8 mouse cellular contexts compared by ENCODE assay signal in the genomic region with DNA sequence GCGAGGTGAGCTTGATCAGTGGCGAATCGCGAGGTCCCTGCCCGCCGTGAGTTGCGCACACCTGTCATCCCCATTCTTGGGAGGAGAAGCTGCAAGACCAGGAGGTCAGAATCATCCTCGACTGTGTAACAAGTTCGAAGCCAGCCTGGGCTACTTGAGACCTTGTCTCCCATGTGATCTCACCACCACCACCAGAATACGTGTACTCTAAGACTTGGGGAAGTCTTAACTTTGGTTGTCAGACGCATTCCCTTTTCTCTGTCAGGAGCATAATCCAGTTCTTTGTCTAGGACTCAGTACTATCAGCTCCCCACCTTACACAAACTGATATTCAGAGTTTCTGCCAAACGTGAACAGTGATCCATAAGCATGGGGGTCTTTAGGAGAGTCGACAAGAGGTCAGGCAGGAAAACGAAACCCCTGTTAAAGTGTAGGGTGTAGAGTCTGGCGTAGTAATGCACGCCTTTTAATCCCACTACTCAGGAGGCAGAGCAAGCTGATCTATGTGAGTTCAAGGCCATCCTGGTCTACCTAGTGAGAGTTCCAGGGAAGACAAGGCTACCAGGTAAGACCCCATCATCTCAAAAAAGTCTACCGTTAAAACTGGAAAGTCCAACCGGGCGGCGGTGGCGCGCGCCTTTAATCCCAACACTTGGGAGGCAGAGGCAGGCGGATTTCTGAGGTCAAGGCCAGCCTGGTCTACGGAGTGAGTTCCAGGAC. TPM values are rescaled to one million over a fixed set of nuclear protein-coding genes. Genes with fewer than 3 reads are reported as not detected.
DNase-seq lines count a peak whose midpoint lies in the region; ATAC-seq and TF ChIP-seq lines count a peak whose summit lies in the region.

No protein-coding gene starts in this region.

- no peak for TF ChIP-seq RAD21 in CH12.LX (IDR thresholded peaks at IDR 0.05; ENCODE audit: low read depth, low read length)

- ATAC-seq in forebrain, embryonic 14.5 days, result no peak
- no peak for ATAC-seq in liver, embryonic 13.5 days (ENCODE audit: low read depth)
- ATAC-seq in frontal cortex, adult (ENCODE audit: low TSS enrichment), result no peak

- peak overlapping the region; percentile 76 for H3K4me2 ChIP-seq in CH12.LX (ENCODE audit: insufficient read depth, low read depth, poor library complexity, severe bottlenecking)
- peak overlapping the region; percentile 74 for H3K4me2 ChIP-seq in forebrain, embryonic 14.5 days (ENCODE audit: low read length)
- peak overlapping the region; percentile 89 for H3K4me2 ChIP-seq in liver, embryonic 13.5 days

- H3K4me3 ChIP-seq in heart, adult 2 months, result peak overlapping the region; percentile 93
- H3K4me3 ChIP-seq in CH12.LX (replicated peaks in 1 of 3; ENCODE audit: low read depth in 2 of 3, low read length in 2 of 3, poor library complexity in 1 of 3), result peak overlapping the region; percentile 84 to 99 (median 99)
- peak overlapping the region; percentile 95 for H3K4me3 ChIP-seq in forebrain, embryonic 14.5 days (ENCODE audit: low read depth, low read length)
- peak overlapping the region; percentile 98 for H3K4me3 ChIP-seq in liver, embryonic 13.5 days (replicated peaks)

- H3K9ac ChIP-seq in heart, adult 2 months (ENCODE audit: low read depth, low read length), result peak overlapping the region; percentile 81
- peak overlapping the region; percentile 80 for H3K9ac ChIP-seq in CH12.LX (ENCODE audit: insufficient read depth, low read depth)
- peak overlapping the region; percentile 89 for H3K9ac ChIP-seq in forebrain, embryonic 14.5 days (ENCODE audit: low read length)
- H3K9ac ChIP-seq in liver, embryonic 13.5 days, result peak overlapping the region; percentile 98

- H3K4me1 ChIP-seq in heart, adult 2 months (ENCODE audit: control insufficient read depth, insufficient read depth, low read length), result peaks cover 5% of the 10 kb centered on the region; the same call in 1 of the 2 replicates
- H3K4me1 ChIP-seq in CH12.LX (ENCODE audit: control insufficient read depth in 1 of 2, insufficient read depth in 2 of 2), result peaks cover 7 to 51% of the 10 kb centered on the region in 2 experiments
- peaks cover 23% of the 10 kb centered on the region for H3K4me1 ChIP-seq in forebrain, embryonic 14.5 days (ENCODE audit: control insufficient read depth, insufficient read depth, low read length)
- peaks cover 61% of the 10 kb centered on the region for H3K4me1 ChIP-seq in liver, embryonic 13.5 days (replicated peaks)

- no peak for DNase-seq in heart, adult 2 months
- no peak for DNase-seq in heart, adult 18-20 months
- peak; percentile 67 for DNase-seq in CH12.LX (ENCODE audit: extremely low read depth)
- DNase-seq in forebrain, embryonic 14.5 days (ENCODE audit: low spot score), result no peak
- DNase-seq in liver, embryonic 13.5 days, result no peak
- DNase-seq in thymus, adult 18-20 months, result no peak
- DNase-seq in cerebellum, postnatal 25 days, result no peak

- H3K36me3 ChIP-seq in heart, adult 2 months (ENCODE audit: control insufficient read depth, insufficient read depth, low read length), result no peaks in the 10 kb centered on the region
- peaks cover 23 to 44% of the 10 kb centered on the region in 2 experiments for H3K36me3 ChIP-seq in CH12.LX (replicated peaks in 1 of 2; ENCODE audit: control insufficient read depth in 1 of 2, insufficient read depth in 1 of 2, low read length in 1 of 2)
- peaks cover 19% of the 10 kb centered on the region for H3K36me3 ChIP-seq in forebrain, embryonic 14.5 days (ENCODE audit: control insufficient read depth, insufficient read depth, low read length)
- peaks cover 26% of the 10 kb centered on the region for H3K36me3 ChIP-seq in liver, embryonic 13.5 days

- TF ChIP-seq CTCF in heart, adult 2 months (IDR thresholded peaks at IDR 0.05), result no peak
- no peak for TF ChIP-seq CTCF in CH12.LX (conservative IDR thresholded peaks at IDR 0.05 in 1 of 2, IDR thresholded peaks at IDR 0.05 in 1 of 2; ENCODE audit: low read depth in 2 of 2, low read length in 2 of 2)

- 38% methylated on average over 25 of the region's 25 CpGs for WGBS in heart, adult 2 months
- WGBS in forebrain, embryonic 14.5 days, result 44% methylated on average over 25 of the region's 25 CpGs
- 33% methylated on average over 25 of the region's 25 CpGs for WGBS in liver, embryonic 13.5 days (ENCODE audit: insufficient replicate concordance)

- intact Hi-C loops in heart, adult 2 months (cut with DNase I), result loop anchor here (1.0 to 10.0 kb wide), 3 partner anchors 36 to 980 kb away; a partner anchor contains a TSS

- in situ Hi-C loops in CH12.LX (cut with MboI; ENCODE audit: low pct_ligation_motif_present, low pct_unique_long_range_greater_than_20kb, low sequenced_read_pairs), result no loop called here

- TF ChIP-seq EP300 in heart, adult 2 months (IDR thresholded peaks at IDR 0.05; ENCODE audit: insufficient read depth, low read depth, low read length), result no peak
- TF ChIP-seq EP300 in CH12.LX (IDR thresholded peaks at IDR 0.05; ENCODE audit: low read length), result no peak

- no peaks in the 10 kb centered on the region for H3K27me3 ChIP-seq in heart, adult 2 months (ENCODE audit: control insufficient read depth, insufficient read depth, low read length)
- H3K27me3 ChIP-seq in CH12.LX (replicated peaks), result no peaks in the 10 kb centered on the region
- H3K27me3 ChIP-seq in forebrain, embryonic 14.5 days (replicated peaks; ENCODE audit: control insufficient read depth, insufficient read depth, low read length), result no peaks in the 10 kb centered on the region
- no peaks in the 10 kb centered on the region for H3K27me3 ChIP-seq in liver, embryonic 13.5 days

- no peaks in the 10 kb centered on the region for H3K9me3 ChIP-seq in CH12.LX (replicated peaks; ENCODE audit: low read length)
- no peaks in the 10 kb centered on the region for H3K9me3 ChIP-seq in forebrain, embryonic 14.5 days (replicated peaks; ENCODE audit: control insufficient read depth, low read length)
- no peaks in the 10 kb centered on the region for H3K9me3 ChIP-seq in liver, embryonic 13.5 days (replicated peaks)

- dilution Hi-C loops in CH12.LX (cut with MboI; ENCODE audit: extremely low pct_ligation_motif_present, extremely low pct_unique_long_range_greater_than_20kb, low sequenced_read_pairs), result no loop called here

- no peak for TF ChIP-seq POLR2A in heart, adult 2 months (IDR thresholded peaks at IDR 0.05; ENCODE audit: insufficient read depth, low read depth, low read length)
- no peak for TF ChIP-seq POLR2A in CH12.LX (IDR thresholded peaks at IDR 0.05; ENCODE audit: low read depth, low read length)

- H3K27ac ChIP-seq in heart, adult 2 months, result peak overlapping the region; percentile 95
- H3K27ac ChIP-seq in CH12.LX (ENCODE audit: insufficient read depth, low read depth), result peak overlapping the region; percentile 42
- H3K27ac ChIP-seq in forebrain, embryonic 14.5 days (ENCODE audit: low read depth, low read length), result peak overlapping the region; percentile 93
- peak overlapping the region; percentile 99 for H3K27ac ChIP-seq in liver, embryonic 13.5 days

- H3K79me2 ChIP-seq in heart, adult 2 months (replicated peaks; ENCODE audit: control insufficient read depth, insufficient read depth, low read length), result peaks cover 4% of the 10 kb centered on the region
- H3K79me2 ChIP-seq in CH12.LX (replicated peaks; ENCODE audit: control insufficient read depth, extremely low read depth, insufficient read depth, poor library complexity, severe bottlenecking), result peaks cover 67% of the 10 kb centered on the region

RNA-seq across cellular contexts. Expression of a gene that starts 0.7 kb away (rescaled TPM):
- total RNA-seq in heart, adult 2 months (2021), result 1 to 10 TPM; 5.8 to 6.4 TPM
- polyA plus RNA-seq in heart, adult 2 months (2012; rRNA removed), result 4.7 and 7.8 TPM in 2 replicates
- 1 to 10 TPM; 7.0 to 7.8 TPM for total RNA-seq in heart, adult 18-20 months (2021)
- total RNA-seq in CH12.LX (2012; rRNA removed), result 25.1 and 30.1 TPM in 2 replicates
- 25.6 and 29.6 TPM in 2 replicates for total RNA-seq in CH12.LX (2014; rRNA removed)
- 24.7 and 26.2 TPM in 2 replicates for polyA plus RNA-seq in CH12.LX (2012; ENCODE audit: insufficient read length, low read depth)
- 27.0 and 28.4 TPM in 2 replicates for polyA plus RNA-seq in forebrain, embryonic 14.5 days (2014; fragmentation: Nextera tagmentation; extraction: Ambion mirVana)
- 9.5 and 11.0 TPM in 2 replicates for polyA plus RNA-seq in liver, embryonic 13.5 days (2015; fragmentation: Nextera tagmentation; extraction: Ambion mirVana)

RNA-seq across cellular contexts. Expression of a gene that starts 0.9 kb away (rescaled TPM):
- total RNA-seq in heart, adult 2 months (2021), result 10 to 100 TPM; 15.3 to 16.4 TPM
- polyA plus RNA-seq in heart, adult 2 months (2012; rRNA removed), result 10.7 and 12.4 TPM in 2 replicates
- 10 to 100 TPM; 16.0 to 16.7 TPM for total RNA-seq in heart, adult 18-20 months (2021)
- total RNA-seq in CH12.LX (2012; rRNA removed) (34.9 and 35.3 TPM in 2 replicates), CH12.LX (2014; rRNA removed) (11.6 and 14.6 TPM in 2 replicates)
- polyA plus RNA-seq in CH12.LX (2012; ENCODE audit: insufficient read length, low read depth), result 55.0 and 57.0 TPM in 2 replicates
- 53.2 and 53.7 TPM in 2 replicates for polyA plus RNA-seq in forebrain, embryonic 14.5 days (2014; fragmentation: Nextera tagmentation; extraction: Ambion mirVana)
- polyA plus RNA-seq in liver, embryonic 13.5 days (2015; fragmentation: Nextera tagmentation; extraction: Ambion mirVana), result 45.1 and 46.3 TPM in 2 replicates

RNA-seq across cellular contexts. Expression of a gene that starts 24.9 kb away (rescaled TPM):
- not detected for total RNA-seq in heart, adult 2 months (2021)
- polyA plus RNA-seq in heart, adult 2 months (2012; rRNA removed), result 0.18 TPM in 1 of 2 replicates, not detected in the other
- total RNA-seq in heart, adult 18-20 months (2021), result not detected
- total RNA-seq in CH12.LX (2012; rRNA removed) (0.13 TPM in 1 of 2 replicates, not detected in the other), CH12.LX (2014; rRNA removed) (not detected in 2 replicates)
- polyA plus RNA-seq in CH12.LX (2012; ENCODE audit: insufficient read length, low read depth), result 0.43 and 0.53 TPM in 2 replicates
- not detected in 2 replicates for polyA plus RNA-seq in forebrain, embryonic 14.5 days (2014; fragmentation: Nextera tagmentation; extraction: Ambion mirVana)
- not detected in 2 replicates for polyA plus RNA-seq in liver, embryonic 13.5 days (2015; fragmentation: Nextera tagmentation; extraction: Ambion mirVana)

RNA-seq across cellular contexts. Expression of a gene that starts 35.0 kb away (rescaled TPM):
- 1 to 10 TPM; 2.6 to 2.7 TPM for total RNA-seq in heart, adult 2 months (2021)
- 3.7 and 5.6 TPM in 2 replicates for polyA plus RNA-seq in heart, adult 2 months (2012; rRNA removed)
- total RNA-seq in heart, adult 18-20 months (2021), result 1 to 10 TPM; 3.3 to 4.8 TPM
- 52.2 and 54.4 TPM in 2 replicates for total RNA-seq in CH12.LX (2012; rRNA removed)
- 43.2 and 44.9 TPM in 2 replicates for total RNA-seq in CH12.LX (2014; rRNA removed)
- 51.0 and 53.1 TPM in 2 replicates for polyA plus RNA-seq in CH12.LX (2012; ENCODE audit: insufficient read length, low read depth)
- polyA plus RNA-seq in forebrain, embryonic 14.5 days (2014; fragmentation: Nextera tagmentation; extraction: Ambion mirVana), result 29.5 and 32.4 TPM in 2 replicates
- 15.0 and 16.3 TPM in 2 replicates for polyA plus RNA-seq in liver, embryonic 13.5 days (2015; fragmentation: Nextera tagmentation; extraction: Ambion mirVana)

RNA-seq across cellular contexts. Expression of a gene that starts 35.9 kb away (rescaled TPM):
- total RNA-seq in heart, adult 2 months (2021), result 10 to 100 TPM; 16.9 to 18.6 TPM
- polyA plus RNA-seq in heart, adult 2 months (2012; rRNA removed), result 25.2 and 32.7 TPM in 2 replicates
- 10 to 100 TPM; 17.3 to 19.8 TPM for total RNA-seq in heart, adult 18-20 months (2021)
- total RNA-seq in CH12.LX (2012; rRNA removed) (28.2 and 28.6 TPM in 2 replicates), CH12.LX (2014; rRNA removed) (15.4 and 15.8 TPM in 2 replicates)
- 31.5 and 38.6 TPM in 2 replicates for polyA plus RNA-seq in CH12.LX (2012; ENCODE audit: insufficient read length, low read depth)
- polyA plus RNA-seq in forebrain, embryonic 14.5 days (2014; fragmentation: Nextera tagmentation; extraction: Ambion mirVana), result 28.8 and 33.9 TPM in 2 replicates
- 12.3 and 14.3 TPM in 2 replicates for polyA plus RNA-seq in liver, embryonic 13.5 days (2015; fragmentation: Nextera tagmentation; extraction: Ambion mirVana)

Comparison
In these comparisons a context has a peak if more than half of its experiments do, and no peak if none do; other contexts are left out.
1. H3K27ac ChIP-seq: peak in every context shown above with its lines; median percentile 99 in liver, embryonic 13.5 days; 95 in heart, adult 2 months; 93 in forebrain, embryonic 14.5 days; 42 in CH12.LX.